ENCODE assay signal across 22 mouse cellular contexts in the genomic region with DNA sequence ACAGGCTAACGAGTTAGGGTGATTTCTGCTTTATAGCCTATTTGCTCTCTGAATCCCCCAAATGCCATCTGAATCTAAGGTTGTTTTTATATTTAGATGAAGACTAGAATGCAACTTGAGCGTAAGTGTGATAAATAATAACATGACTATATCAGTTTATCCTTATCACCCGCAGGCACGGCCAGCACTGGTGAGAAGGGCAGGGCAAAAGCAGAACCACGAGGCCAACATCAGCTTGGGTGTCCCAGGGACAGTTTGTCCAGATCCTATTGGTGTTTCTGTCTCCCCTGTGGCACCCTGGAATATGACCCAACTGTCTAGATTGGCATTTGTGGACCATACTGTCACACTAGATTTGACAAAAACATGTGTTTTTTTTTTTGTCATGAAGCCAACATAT. TPM values are rescaled to one million over a fixed set of nuclear protein-coding genes. Genes with fewer than 3 reads are reported as not detected.
"Had no signal": no experiment of that assay in that cellular context is flagged by ENCODE, and none has a peak within 500 bp of the region (broad histone marks: within the 10 kb centered on the region; RNA-seq: fewer than 3 reads in every experiment).

No protein-coding gene starts in this region.

- H3K4me3 ChIP-seq: limb, embryonic 12.5 days; lung, embryonic 15.5 days; megakaryocyte, embryonic 14.5 days; midbrain, embryonic 15.5 days; neural tube, embryonic 13.5 days; stomach, embryonic 15.5 days had no signal

- H3K9me3 ChIP-seq: limb, embryonic 12.5 days; lung, embryonic 15.5 days; megakaryocyte, embryonic 14.5 days; midbrain, embryonic 15.5 days; neural tube, embryonic 13.5 days; stomach, embryonic 15.5 days had no signal

- H3K27ac ChIP-seq: limb, embryonic 12.5 days; lung, embryonic 15.5 days; macrophage; midbrain, embryonic 15.5 days; neural tube, embryonic 13.5 days; stomach, embryonic 15.5 days had no signal

- H3K27me3 ChIP-seq: limb, embryonic 12.5 days; lung, embryonic 15.5 days; megakaryocyte, embryonic 14.5 days; midbrain, embryonic 15.5 days; neural tube, embryonic 13.5 days; stomach, embryonic 15.5 days had no signal

- H3K36me3 ChIP-seq: limb, embryonic 12.5 days; lung, embryonic 15.5 days; midbrain, embryonic 15.5 days; neural tube, embryonic 13.5 days; stomach, embryonic 15.5 days had no signal

- H3K9ac ChIP-seq: limb, embryonic 12.5 days; lung, embryonic 15.5 days; midbrain, embryonic 15.5 days; neural tube, embryonic 13.5 days; stomach, embryonic 15.5 days had no signal

- H3K4me2 ChIP-seq: limb, embryonic 12.5 days; lung, embryonic 15.5 days; midbrain, embryonic 11.5 days; midbrain, embryonic 15.5 days; neural tube, embryonic 13.5 days; stomach, embryonic 15.5 days had no signal

- H3K4me1 ChIP-seq: limb, embryonic 12.5 days; lung, embryonic 15.5 days; midbrain, embryonic 15.5 days; stomach, embryonic 15.5 days had no signal

- ATAC-seq: intestine, postnatal 0 days; midbrain, embryonic 15.5 days had no signal

- DNase-seq: kidney, adult 8-10 months; kidney, postnatal 4 days; lung, postnatal 14 days; thymus, adult 2 months; thymus, postnatal 25 days had no signal

RNA-seq across cellular contexts. Expression of a gene that starts 24.0 kb away (rescaled TPM):
- total RNA-seq: liver, adult 2 months had no signal
- polyA plus RNA-seq: limb, embryonic 12.5 days; liver, adult 2 months; macrophage; spleen, adult 2 months; testis, adult 2 months; urinary bladder, adult 2 months had no signal

RNA-seq across cellular contexts. Expression of a gene that starts 58.2 kb away (rescaled TPM):
- total RNA-seq: layer of hippocampus, postnatal 14 days; left cerebral cortex, adult 8-10 months; left cerebral cortex, postnatal 25 days; liver, adult 2 months had no signal
- polyA plus RNA-seq: kidney, embryonic 16.5 days; limb, embryonic 12.5 days; liver, adult 2 months; lung, embryonic 15.5 days; macrophage; midbrain, embryonic 11.5 days; midbrain, embryonic 15.5 days; spleen, adult 2 months; urinary bladder, adult 2 months had no signal
